In the genomic region with DNA sequence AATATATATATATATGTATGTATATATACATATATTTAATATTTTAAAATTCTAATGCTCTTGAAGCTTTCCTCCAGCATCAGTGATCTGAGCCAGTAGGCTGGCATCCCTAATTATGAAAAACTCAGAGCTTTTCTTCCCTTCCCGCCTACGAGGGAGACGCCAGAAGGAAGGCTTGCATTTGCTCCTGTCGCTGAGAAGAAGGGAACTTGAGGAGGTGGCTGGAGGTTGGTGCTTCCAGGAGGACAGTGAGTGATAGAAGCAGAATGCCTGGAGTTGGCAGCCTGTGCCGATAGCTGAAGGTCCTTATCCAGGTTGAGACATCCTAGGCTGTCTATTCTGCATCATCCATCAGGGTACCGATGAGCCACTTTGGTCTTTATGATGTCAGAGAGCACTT, we compare ENCODE assay signal across 23 mouse cellular contexts. TPM values are rescaled to one million over a fixed set of nuclear protein-coding genes. Genes with fewer than 3 reads are reported as not detected.
DNase-seq lines count a peak whose midpoint lies in the region; ATAC-seq lines count a peak whose summit lies in the region.
"Had no signal": no experiment of that assay in that cellular context is flagged by ENCODE, and none has a peak within 500 bp of the region (broad histone marks: within the 10 kb centered on the region; RNA-seq: fewer than 3 reads in every experiment).

No protein-coding gene starts in this region.

- no peak for DNase-seq in frontal cortex, postnatal 10 days (ENCODE audit: low spot score in 2 of 2)
- DNase-seq in right cerebral cortex, adult 18-20 months: peak; percentile 87
- DNase-seq in right cerebral cortex, postnatal 4 days: no peak
- DNase-seq in left cerebral cortex, postnatal 36 days (ENCODE audit: low spot score in 2 of 2): peak; percentile 67 to 71
- no peak for DNase-seq in embryo, embryonic 10 days (ENCODE audit: low spot score)
- no peak for DNase-seq in liver, embryonic 11.5 days (ENCODE audit: low spot score)
- DNase-seq in thymus, adult 18-20 months: no peak
- DNase-seq: adrenal gland, adult 8-10 months; cerebellum, postnatal 10 days; heart, postnatal 4 days; kidney, postnatal 4 days; spleen, adult 18-20 months had no signal

- H3K4me2 ChIP-seq in liver, embryonic 11.5 days: no peak overlapping the region
- H3K4me2 ChIP-seq: hindbrain, embryonic 15.5 days; kidney, embryonic 15.5 days; limb, embryonic 13.5 days; liver, embryonic 15.5 days had no signal

- intact Hi-C loops in left cerebral cortex, postnatal 36 days (cut with DNase I): no loop called here

- no peak overlapping the region for H3K27ac ChIP-seq in liver, embryonic 11.5 days (ENCODE audit: low read depth, low read length)
- H3K27ac ChIP-seq: forebrain, embryonic 10.5 days; hindbrain, embryonic 15.5 days; kidney, embryonic 15.5 days; limb, embryonic 13.5 days; liver, embryonic 15.5 days; macrophage; midbrain, embryonic 10.5 days had no signal

- no peak overlapping the region for H3K4me3 ChIP-seq in liver, embryonic 11.5 days (ENCODE audit: low read depth, low read length)
- H3K4me3 ChIP-seq: forebrain, embryonic 10.5 days; hindbrain, embryonic 15.5 days; kidney, embryonic 15.5 days; limb, embryonic 13.5 days; liver, embryonic 15.5 days; midbrain, embryonic 10.5 days had no signal

- no peaks in the 10 kb centered on the region for H3K4me1 ChIP-seq in liver, embryonic 11.5 days (replicated peaks; ENCODE audit: control insufficient read depth, insufficient read depth, low read length)
- H3K4me1 ChIP-seq: forebrain, embryonic 10.5 days; hindbrain, embryonic 15.5 days; kidney, embryonic 15.5 days; limb, embryonic 13.5 days; midbrain, embryonic 10.5 days had no signal

- no peaks in the 10 kb centered on the region for H3K36me3 ChIP-seq in liver, embryonic 11.5 days (ENCODE audit: control insufficient read depth, insufficient read depth, low read length)
- H3K36me3 ChIP-seq: forebrain, embryonic 10.5 days; hindbrain, embryonic 15.5 days; kidney, embryonic 15.5 days; limb, embryonic 13.5 days; midbrain, embryonic 10.5 days had no signal

- 79% methylated on average over 6 of the region's 6 CpGs for WGBS in liver, embryonic 11.5 days

- no peaks in the 10 kb centered on the region for H3K27me3 ChIP-seq in liver, embryonic 11.5 days (replicated peaks; ENCODE audit: control insufficient read depth, insufficient read depth, low read length)
- H3K27me3 ChIP-seq: hindbrain, embryonic 15.5 days; kidney, embryonic 15.5 days; limb, embryonic 13.5 days; liver, embryonic 15.5 days; Patski had no signal

- H3K9me3 ChIP-seq in liver, embryonic 11.5 days (ENCODE audit: control insufficient read depth, low read length): no peaks in the 10 kb centered on the region
- H3K9me3 ChIP-seq: forebrain, embryonic 10.5 days; hindbrain, embryonic 15.5 days; kidney, embryonic 15.5 days; limb, embryonic 13.5 days; liver, embryonic 15.5 days; midbrain, embryonic 10.5 days had no signal

- ATAC-seq in frontal cortex, adult (ENCODE audit: low TSS enrichment): peak; percentile 91
- ATAC-seq in liver, embryonic 11.5 days (replicated peaks; ENCODE audit: low FRiP score): no peak
- ATAC-seq: CD4-positive, CD25-positive, alpha-beta regulatory T cell, adult 4 months; intestine, embryonic 16.5 days; Patski had no signal

- no peak overlapping the region for H3K9ac ChIP-seq in liver, embryonic 11.5 days (ENCODE audit: low read depth, low read length)
- H3K9ac ChIP-seq: hindbrain, embryonic 15.5 days; kidney, embryonic 15.5 days; limb, embryonic 13.5 days; liver, embryonic 15.5 days had no signal

RNA-seq across cellular contexts. Expression of gene Zdhhc14, which starts 37.2 kb away (rescaled TPM):
- 10 to 100 TPM; 38.3 to 56.1 TPM for total RNA-seq in left cerebral cortex, postnatal 36 days (2021)
- polyA plus RNA-seq in liver, embryonic 11.5 days (2014; fragmentation: Nextera tagmentation; extraction: Ambion mirVana): 6.2 and 7.5 TPM in 2 replicates

Comparison
In these comparisons a context has a peak if more than half of its experiments do, and no peak if none do; other contexts are left out.
1. DNase-seq: peak in right cerebral cortex, adult 18-20 months (single experiment) and left cerebral cortex, postnatal 36 days (2 of 2); none in frontal cortex, postnatal 10 days (0 of 2), right cerebral cortex, postnatal 4 days (single experiment), embryo, embryonic 10 days (single experiment), liver, embryonic 11.5 days (single experiment) and thymus, adult 18-20 months (0 of 2).